Mouse (Mus musculus): Measurements from ENCODE around the gene Emid1. TPM values are rescaled to one million over a fixed set of nuclear protein-coding genes. Genes with fewer than 3 reads are reported as not detected.
A peak's percentile ranks its signal among the peaks of the same experiment; 100 is the strongest.

The Emid1 gene
- polyA plus RNA-seq, 1 experiment from 2014 or later = 13.0 TPM

DNA sequence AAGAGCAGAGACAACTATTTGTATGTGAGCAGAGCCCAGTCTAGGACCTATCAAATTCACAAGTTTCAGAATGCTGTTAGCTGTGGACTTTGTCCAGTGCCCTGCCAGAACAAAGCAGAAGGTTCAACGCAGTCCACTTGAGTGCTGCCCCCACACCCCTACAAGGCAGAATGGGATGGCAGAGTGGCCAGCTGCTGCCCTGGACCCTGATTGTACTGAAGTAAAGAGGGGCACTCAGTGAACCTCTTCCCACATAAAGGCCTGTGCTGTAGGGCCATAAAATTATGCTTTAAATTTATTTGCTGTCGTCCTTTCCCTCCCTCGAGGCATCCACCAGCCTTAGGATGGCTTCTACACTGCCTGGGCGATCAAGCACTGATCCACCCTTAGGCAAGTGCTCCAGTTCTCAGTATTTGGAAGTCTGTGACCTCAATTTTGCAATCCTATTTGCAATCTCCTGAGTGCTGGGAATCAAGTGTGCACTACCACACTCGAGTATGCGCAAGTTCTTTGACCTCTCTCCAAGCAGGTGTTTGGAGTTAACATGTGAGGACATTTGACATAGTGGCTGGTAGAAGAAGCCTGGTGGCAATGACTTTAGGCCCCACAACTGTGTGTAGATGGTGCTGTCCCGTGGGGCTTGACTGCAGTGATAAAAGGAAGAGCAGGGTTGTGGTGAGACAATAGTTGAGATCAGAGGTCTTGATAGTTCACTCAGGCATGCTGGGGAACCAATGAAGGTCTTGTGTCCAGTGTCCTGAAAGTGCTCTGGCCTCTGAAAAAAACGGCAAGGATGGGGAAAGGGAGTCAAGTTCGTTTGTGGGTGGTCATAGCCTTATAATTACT, 83.7 kb downstream of the Emid1 start:
- ATAC-seq (no peak), DNase-seq (ENCODE audit: low spot score) (no peak)
- Histone ChIP-seq H3K4me1 (ENCODE audit: control insufficient read depth, insufficient read depth, low read length) (peaks cover 8% of the 10 kb centered on the region), H3K36me3 (ENCODE audit: control insufficient read depth, insufficient read depth, low read length) (peaks cover 61% of the 10 kb centered on the region), H3K4me2 (ENCODE audit: low read length) (no peak overlapping the region), H3K9ac (ENCODE audit: low read length) (no peak overlapping the region), H3K4me3 (ENCODE audit: low read depth, low read length) (no peak overlapping the region), H3K27me3 (replicated peaks; ENCODE audit: control insufficient read depth, insufficient read depth, low read length) (peaks cover 4% of the 10 kb centered on the region; the same call in 1 of the 2 replicates), H3K27ac (ENCODE audit: low read depth, low read length) (no peak overlapping the region), H3K9me3 (replicated peaks; ENCODE audit: control insufficient read depth, low read length) (no peaks in the 10 kb centered on the region)
- WGBS = 86% methylated on average over 9 of the region's 9 CpGs

DNA sequence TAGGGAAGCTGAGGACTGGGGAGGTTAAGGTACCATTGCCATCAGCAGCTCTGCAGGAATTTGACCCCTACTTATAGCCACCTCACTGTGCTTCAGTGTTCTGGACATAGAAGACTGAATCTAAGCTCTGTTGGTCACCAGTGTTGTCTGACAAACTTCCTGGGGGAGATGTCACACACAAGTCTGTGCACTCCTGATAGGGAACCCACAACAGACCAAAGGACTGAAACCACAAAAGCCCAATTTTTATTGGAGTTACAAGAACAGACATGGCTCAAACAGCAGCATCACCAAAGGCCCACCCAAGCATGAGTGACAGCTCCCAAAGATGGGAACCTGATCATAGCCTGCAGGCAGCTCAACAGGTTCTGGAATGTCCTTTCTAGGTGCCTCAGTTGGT, 85.0 kb downstream of the Emid1 start:
- no peak overlapping the region for H3K27ac ChIP-seq (ENCODE audit: low read depth, low read length)
- H3K4me3 ChIP-seq (ENCODE audit: low read depth, low read length) = no peak overlapping the region
- H3K9ac ChIP-seq (ENCODE audit: low read length) = no peak overlapping the region
- H3K9me3 ChIP-seq (replicated peaks; ENCODE audit: control insufficient read depth, low read length) = no peaks in the 10 kb centered on the region
- peaks cover 15% of the 10 kb centered on the region for H3K4me1 ChIP-seq (ENCODE audit: control insufficient read depth, insufficient read depth, low read length)
- ATAC-seq (no peak), DNase-seq (ENCODE audit: low spot score) (no peak)
- H3K27me3 ChIP-seq (replicated peaks; ENCODE audit: control insufficient read depth, insufficient read depth, low read length) = peaks cover 14% of the 10 kb centered on the region
- peaks cover 48% of the 10 kb centered on the region for H3K36me3 ChIP-seq (ENCODE audit: control insufficient read depth, insufficient read depth, low read length)
- no peak overlapping the region for H3K4me2 ChIP-seq (ENCODE audit: low read length)

DNA sequence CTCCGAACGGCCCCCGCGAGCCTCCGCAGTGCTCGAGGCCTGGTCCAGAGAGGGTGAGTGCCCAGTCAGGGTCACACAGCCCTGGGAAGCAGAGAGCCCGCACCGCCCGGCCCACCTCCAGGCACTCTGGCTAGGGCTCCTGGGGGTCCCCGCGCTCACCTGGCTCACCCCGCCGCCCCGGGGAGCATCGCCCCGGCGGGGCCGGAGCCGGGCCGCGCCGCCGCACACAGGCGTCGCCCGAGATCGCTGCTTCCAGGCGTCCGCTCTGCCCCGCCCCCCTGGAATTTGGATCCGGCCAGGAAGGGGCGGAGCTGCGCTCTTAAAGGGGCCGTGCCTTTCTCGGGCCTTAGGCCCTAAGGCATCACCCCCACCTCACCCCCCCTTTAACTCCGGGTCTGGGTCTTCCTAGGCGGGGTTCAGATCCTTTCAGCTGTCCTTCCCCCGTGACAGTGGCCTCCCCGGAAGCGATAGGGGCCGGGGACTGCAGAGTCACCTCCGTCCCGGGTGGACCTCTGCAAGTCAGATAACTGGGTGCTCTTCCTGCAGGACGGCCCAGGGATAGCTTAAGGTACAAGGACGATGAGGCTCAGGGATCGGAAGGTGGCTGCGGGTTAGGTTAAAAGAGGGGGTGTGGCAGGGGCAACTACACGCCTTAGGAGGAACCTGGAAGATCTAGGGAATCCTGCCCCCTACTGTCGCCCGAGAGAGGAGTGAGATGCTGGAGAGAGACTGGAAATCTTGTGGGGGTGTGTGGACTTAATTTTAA, 86.8 kb downstream of the Emid1 start, which contains the start of gene Gas2l1:
Gene Gas2l1 (minus strand): TSS at position 272 of the 766 bp plus-strand sequence.
- Histone ChIP-seq H3K9ac (ENCODE audit: low read length) (peak within 1 kb of the TSS; percentile 75), H3K9me3 (replicated peaks; ENCODE audit: control insufficient read depth, low read length) (no peaks in the 10 kb centered on the region), H3K4me3 (ENCODE audit: low read depth, low read length) (peak within 1 kb of the TSS; percentile 73), H3K4me2 (ENCODE audit: low read length) (peak within 1 kb of the TSS; percentile 84), H3K27ac (ENCODE audit: low read depth, low read length) (0 out of 2 replicates have a peak within 1 kb of the TSS, but pooled peaks have one; percentile 3), H3K27me3 (replicated peaks; ENCODE audit: control insufficient read depth, insufficient read depth, low read length) (peaks cover 31% of the 10 kb centered on the region), H3K4me1 (ENCODE audit: control insufficient read depth, insufficient read depth, low read length) (peaks cover 23% of the 10 kb centered on the region), H3K36me3 (ENCODE audit: control insufficient read depth, insufficient read depth, low read length) (peaks cover 30% of the 10 kb centered on the region)
- DNase-seq (ENCODE audit: low spot score) (peak; percentile 93), ATAC-seq (peak; percentile 88)
- WGBS = under 1% methylated on average over 50 of the region's 50 CpGs

DNA sequence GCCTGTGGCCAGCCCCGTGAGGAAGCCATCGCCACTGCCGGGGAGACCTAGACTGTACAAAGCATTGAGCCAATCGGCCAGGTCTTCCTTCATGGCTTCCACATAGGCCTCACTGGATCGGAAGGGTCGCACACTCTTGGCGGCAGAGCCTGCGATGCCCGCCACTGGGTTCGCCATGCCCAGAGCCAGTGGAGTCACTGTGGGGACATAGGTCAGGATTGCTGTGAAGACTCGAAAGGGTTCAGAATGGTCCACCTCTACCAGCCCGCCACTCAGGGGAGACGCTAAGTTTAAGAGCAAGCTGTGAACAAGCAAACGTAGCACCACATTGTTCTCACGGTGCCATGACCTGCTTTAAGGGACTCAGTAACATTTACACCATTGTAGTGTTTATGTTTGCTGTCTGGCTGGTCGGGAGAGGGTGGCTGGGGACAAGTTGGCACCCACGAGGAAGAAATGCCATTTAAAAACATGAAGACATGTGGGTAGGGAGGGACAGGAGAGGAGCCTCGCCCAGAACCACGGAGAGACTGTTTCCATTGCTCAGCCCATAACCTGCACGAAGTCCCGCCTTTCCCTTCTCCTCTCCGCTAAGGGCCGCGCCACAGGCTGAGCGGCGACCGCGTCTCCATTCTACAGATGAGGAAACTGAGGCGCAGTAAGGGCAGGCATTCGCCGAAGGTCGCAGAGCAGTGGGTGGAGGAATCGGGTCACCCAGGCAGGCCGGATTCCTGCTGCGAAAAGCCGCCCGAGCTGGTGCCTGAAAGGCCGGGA, 87.6 kb downstream of the Emid1 start:
- WGBS = 20% methylated on average over 36 of the region's 38 CpGs
- H3K9me3 ChIP-seq (replicated peaks; ENCODE audit: control insufficient read depth, low read length) = no peaks in the 10 kb centered on the region
- H3K4me2 ChIP-seq (ENCODE audit: low read length) = peak overlapping the region; percentile 84
- peaks cover 23% of the 10 kb centered on the region for H3K4me1 ChIP-seq (ENCODE audit: control insufficient read depth, insufficient read depth, low read length)
- no peak for DNase-seq (ENCODE audit: low spot score)
- H3K4me3 ChIP-seq (ENCODE audit: low read depth, low read length) = peak overlapping the region; percentile 73
- 0 out of 2 replicates have a peak overlapping the region, but pooled peaks have one; percentile 3 for H3K27ac ChIP-seq (ENCODE audit: low read depth, low read length)
- peaks cover 39% of the 10 kb centered on the region for H3K27me3 ChIP-seq (replicated peaks; ENCODE audit: control insufficient read depth, insufficient read depth, low read length)
- H3K36me3 ChIP-seq (ENCODE audit: control insufficient read depth, insufficient read depth, low read length) = peaks cover 24% of the 10 kb centered on the region
- H3K9ac ChIP-seq (ENCODE audit: low read length) = peak overlapping the region; percentile 75
- no peak for ATAC-seq

DNA sequence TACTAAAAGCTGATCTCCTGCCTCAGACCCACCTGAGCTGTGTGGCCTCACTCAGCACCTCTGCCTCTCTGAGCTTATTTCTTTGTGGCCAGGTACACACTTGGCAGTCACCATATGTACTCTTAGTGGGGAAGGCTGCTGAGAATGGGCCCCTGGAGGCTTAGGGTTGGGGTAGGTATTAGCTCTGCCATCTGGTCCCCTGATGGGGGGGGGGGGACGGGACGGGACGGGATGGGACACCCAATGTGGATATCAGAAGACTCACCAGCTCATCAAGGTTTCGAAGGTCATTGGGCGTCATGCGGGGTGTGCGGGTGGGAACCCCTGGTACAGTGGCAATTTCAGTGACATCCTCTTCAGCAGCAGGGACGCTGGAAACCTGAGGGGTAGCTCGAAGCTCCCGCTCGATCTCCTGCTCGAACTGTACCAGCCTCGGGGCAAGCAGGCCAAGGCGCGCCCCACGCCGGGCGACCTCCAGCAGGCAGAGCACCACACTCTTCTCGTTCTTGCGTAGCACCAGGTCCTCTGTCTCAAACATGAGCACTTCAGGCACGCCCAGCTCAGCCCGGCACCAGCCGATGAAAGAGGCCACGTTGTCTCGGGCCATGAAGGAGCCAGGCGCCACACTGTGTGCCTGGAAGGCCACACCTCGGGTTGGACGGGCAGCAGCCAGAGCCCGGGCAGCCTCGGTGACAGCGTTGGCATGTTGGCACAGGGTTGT, 88.3 kb downstream of the Emid1 start:
- no peak for ATAC-seq
- peak overlapping the region; percentile 73 for H3K4me3 ChIP-seq (ENCODE audit: low read depth, low read length)
- no peaks in the 10 kb centered on the region for H3K9me3 ChIP-seq (replicated peaks; ENCODE audit: control insufficient read depth, low read length)
- peaks cover 47% of the 10 kb centered on the region for H3K27me3 ChIP-seq (replicated peaks; ENCODE audit: control insufficient read depth, insufficient read depth, low read length)
- 62% methylated on average over 31 of the region's 31 CpGs for WGBS
- peaks cover 17% of the 10 kb centered on the region for H3K36me3 ChIP-seq (ENCODE audit: control insufficient read depth, insufficient read depth, low read length)
- peak overlapping the region; percentile 84 for H3K4me2 ChIP-seq (ENCODE audit: low read length)
- DNase-seq (ENCODE audit: low spot score) = no peak
- no peak overlapping the region for H3K27ac ChIP-seq (ENCODE audit: low read depth, low read length)
- H3K4me1 ChIP-seq (ENCODE audit: control insufficient read depth, insufficient read depth, low read length) = peaks cover 23% of the 10 kb centered on the region
- H3K9ac ChIP-seq (ENCODE audit: low read length) = peak overlapping the region; percentile 75; the same call in 1 of the 2 replicates

DNA sequence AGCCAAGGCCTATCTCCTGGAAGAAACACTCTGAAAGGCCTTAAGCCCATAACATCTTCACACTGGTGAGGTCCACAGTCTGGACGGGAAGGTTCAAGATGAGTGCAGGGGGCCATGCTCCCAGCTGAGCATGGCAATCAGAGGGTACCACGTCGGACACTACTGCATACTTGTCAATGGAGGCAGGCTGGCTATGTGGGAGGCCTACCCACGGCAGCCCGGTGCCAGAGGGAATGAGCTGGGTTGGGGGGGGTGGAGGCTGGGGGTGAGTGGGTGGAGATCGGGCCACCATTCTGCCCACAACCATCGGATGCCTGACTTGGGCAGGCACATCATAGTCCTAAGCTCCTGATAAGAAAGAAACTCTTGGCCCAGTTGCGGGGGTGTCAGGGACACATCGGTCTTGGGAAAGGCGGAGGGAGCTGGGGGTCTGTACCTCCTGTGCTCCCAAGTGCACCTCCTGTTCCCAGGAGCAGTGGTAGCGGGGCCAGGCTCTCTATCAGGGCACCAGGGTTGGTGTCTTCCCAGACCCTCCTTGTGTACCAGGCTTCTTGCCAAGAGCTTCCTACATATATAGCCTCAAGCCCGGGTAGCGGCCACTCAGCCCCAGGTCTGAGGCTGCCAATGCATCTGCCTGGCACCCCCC, 89.1 kb downstream of the Emid1 start:
- no peak overlapping the region for H3K4me2 ChIP-seq (ENCODE audit: low read length)

DNA sequence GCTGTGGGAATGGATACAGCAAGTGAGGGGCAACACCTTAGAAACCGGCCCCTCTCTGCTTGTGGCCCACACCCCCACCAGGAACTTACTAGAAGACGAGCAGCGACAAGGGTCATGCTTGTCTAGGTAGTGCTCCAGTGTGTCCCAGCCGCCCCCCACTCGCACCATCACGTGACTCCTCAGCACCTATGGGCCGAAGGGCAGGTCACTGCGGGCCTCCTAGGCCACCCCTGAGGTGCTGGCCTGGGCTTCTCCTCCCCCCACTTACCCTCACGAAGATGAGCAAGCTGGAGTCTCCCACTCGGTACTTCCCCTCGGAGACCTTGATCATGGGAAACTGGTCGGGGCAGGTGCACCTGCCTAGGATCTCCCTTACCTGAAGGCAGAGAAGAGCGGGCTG, 89.7 kb downstream of the Emid1 start:
- 20% methylated on average over 13 of the region's 13 CpGs for WGBS
- DNase-seq (ENCODE audit: low spot score) (no peak), ATAC-seq (no peak)
- peak overlapping the region; percentile 30 for H3K4me3 ChIP-seq (ENCODE audit: low read depth, low read length)
- H3K9ac ChIP-seq (ENCODE audit: low read length) = no peak overlapping the region; the same call in 1 of the 2 replicates
- peak overlapping the region; percentile 65 for H3K4me2 ChIP-seq (ENCODE audit: low read length)
- no peaks in the 10 kb centered on the region for H3K9me3 ChIP-seq (replicated peaks; ENCODE audit: control insufficient read depth, low read length)
- peaks cover 23% of the 10 kb centered on the region for H3K4me1 ChIP-seq (ENCODE audit: control insufficient read depth, insufficient read depth, low read length)
- peaks cover 3% of the 10 kb centered on the region; the same call in 1 of the 2 replicates for H3K36me3 ChIP-seq (ENCODE audit: control insufficient read depth, insufficient read depth, low read length)
- peaks cover 56% of the 10 kb centered on the region for H3K27me3 ChIP-seq (replicated peaks; ENCODE audit: control insufficient read depth, insufficient read depth, low read length)
- no peak overlapping the region for H3K27ac ChIP-seq (ENCODE audit: low read depth, low read length)

More for the DNA sequence above, 89.1 kb downstream of the Emid1 start:
- peaks cover 49% of the 10 kb centered on the region for H3K27me3 ChIP-seq (replicated peaks; ENCODE audit: control insufficient read depth, insufficient read depth, low read length)
- no peak overlapping the region for H3K4me3 ChIP-seq (ENCODE audit: low read depth, low read length)
- peaks cover 9% of the 10 kb centered on the region for H3K36me3 ChIP-seq (ENCODE audit: control insufficient read depth, insufficient read depth, low read length)
- no peaks in the 10 kb centered on the region for H3K9me3 ChIP-seq (replicated peaks; ENCODE audit: control insufficient read depth, low read length)
- H3K9ac ChIP-seq (ENCODE audit: low read length) = no peak overlapping the region
- peaks cover 23% of the 10 kb centered on the region for H3K4me1 ChIP-seq (ENCODE audit: control insufficient read depth, insufficient read depth, low read length)
- no peak overlapping the region for H3K27ac ChIP-seq (ENCODE audit: low read depth, low read length)
- no peak for ATAC-seq
- WGBS = 61% methylated on average over 13 of the region's 13 CpGs
- DNase-seq (ENCODE audit: low spot score) = no peak
